In genomic region chr10:80189999-80190398, GRCm38 (mm10) we compare ENCODE assay signal across 8 mouse cellular contexts. TPM values are rescaled to one million over a fixed set of nuclear protein-coding genes. Genes with fewer than 3 reads are reported as not detected.
DNase-seq lines count a peak whose midpoint lies in the region; ATAC-seq and TF ChIP-seq lines count a peak whose summit lies in the region.

No protein-coding gene starts in this region.

- H3K4me3 ChIP-seq in heart, embryonic 10.5 days = peak overlapping the region; percentile 61
- peak overlapping the region; percentile 37; the same call in 1 of the 2 replicates for H3K4me3 ChIP-seq in bone marrow macrophage, adult 2 months (ENCODE audit: insufficient read depth, low read length)
- peak overlapping the region; percentile 36 for H3K4me3 ChIP-seq in hindbrain, embryonic 14.5 days (replicated peaks; ENCODE audit: low read length)
- peak overlapping the region; percentile 34 for H3K4me3 ChIP-seq in midbrain, embryonic 14.5 days (replicated peaks; ENCODE audit: low read depth, low read length)

- peak overlapping the region; percentile 73 for H3K9ac ChIP-seq in hindbrain, embryonic 14.5 days
- H3K9ac ChIP-seq in midbrain, embryonic 14.5 days (replicated peaks; ENCODE audit: low read length) = peak overlapping the region; percentile 75

- TF ChIP-seq POLR2A in bone marrow macrophage, adult 2 months (IDR thresholded peaks at IDR 0.05; ENCODE audit: borderline replicate concordance, low read depth, low read length) = no peak

- H3K27me3 ChIP-seq in heart, embryonic 10.5 days (ENCODE audit: insufficient read depth, poor library complexity, severe bottlenecking) = peaks cover 91% of the 10 kb centered on the region
- H3K27me3 ChIP-seq in hindbrain, embryonic 14.5 days (ENCODE audit: control insufficient read depth, insufficient read depth, low read length) = no peaks in the 10 kb centered on the region
- no peaks in the 10 kb centered on the region for H3K27me3 ChIP-seq in midbrain, embryonic 14.5 days (ENCODE audit: control insufficient read depth, insufficient read depth, low read length)

- H3K27ac ChIP-seq in heart, embryonic 10.5 days = peak overlapping the region; percentile 73; the same call in 1 of the 2 replicates
- H3K27ac ChIP-seq in bone marrow macrophage, adult 2 months (ENCODE audit: insufficient read depth, low read depth, low read length) = no peak overlapping the region
- H3K27ac ChIP-seq in hindbrain, embryonic 14.5 days = peak overlapping the region; percentile 81
- peak overlapping the region; percentile 94 for H3K27ac ChIP-seq in midbrain, embryonic 14.5 days (replicated peaks; ENCODE audit: low read depth, low read length)

- ATAC-seq in hindbrain, embryonic 14.5 days (ENCODE audit: low FRiP score) = no peak
- ATAC-seq in midbrain, embryonic 14.5 days (ENCODE audit: low FRiP score, low TSS enrichment) = 0 out of 2 replicates have a peak, but pooled peaks have one; percentile 22
- ATAC-seq in erythroid progenitor cell, adult 5-6 weeks (replicated peaks; ENCODE audit: low FRiP score, poor library complexity, severe bottlenecking) = no peak

- peak overlapping the region; percentile 73 for H3K4me2 ChIP-seq in hindbrain, embryonic 14.5 days (replicated peaks)
- peak overlapping the region; percentile 65 for H3K4me2 ChIP-seq in midbrain, embryonic 14.5 days (ENCODE audit: low read length)

- WGBS in heart, embryonic 10.5 days = 5% methylated on average over 21 of the region's 21 CpGs
- 5% methylated on average over 21 of the region's 21 CpGs for WGBS in hindbrain, embryonic 14.5 days
- WGBS in midbrain, embryonic 14.5 days = 2% methylated on average over 21 of the region's 21 CpGs

- no peak for TF ChIP-seq CTCF in bone marrow macrophage, adult 2 months (IDR thresholded peaks at IDR 0.05; ENCODE audit: low read depth, low read length)

- H3K4me1 ChIP-seq in heart, embryonic 10.5 days = peaks cover 44% of the 10 kb centered on the region
- H3K4me1 ChIP-seq in bone marrow macrophage, adult 2 months (ENCODE audit: control insufficient read depth, insufficient read depth, low read length) = no peaks in the 10 kb centered on the region; the same call in 1 of the 2 replicates
- peaks cover 17% of the 10 kb centered on the region for H3K4me1 ChIP-seq in hindbrain, embryonic 14.5 days (replicated peaks; ENCODE audit: control insufficient read depth, insufficient read depth, low read length)
- peaks cover 36% of the 10 kb centered on the region for H3K4me1 ChIP-seq in midbrain, embryonic 14.5 days (ENCODE audit: control insufficient read depth, insufficient read depth, low read length)

- DNase-seq in heart, embryonic 10.5 days (ENCODE audit: low spot score) = no peak
- DNase-seq in heart, adult 9 months (ENCODE audit: low spot score in 2 of 2) = no peak
- DNase-seq in hindbrain, embryonic 14.5 days (ENCODE audit: low spot score) = no peak
- DNase-seq in midbrain, embryonic 14.5 days = peak; percentile 70
- no peak for DNase-seq in right cerebral cortex, postnatal 10 days (ENCODE audit: low spot score in 2 of 2)
- no peak for DNase-seq in frontal cortex, postnatal 36 days (ENCODE audit: low spot score in 2 of 2)

- H3K36me3 ChIP-seq in heart, embryonic 10.5 days = peaks cover 25% of the 10 kb centered on the region
- H3K36me3 ChIP-seq in hindbrain, embryonic 14.5 days (replicated peaks; ENCODE audit: control insufficient read depth, insufficient read depth) = peaks cover 31% of the 10 kb centered on the region
- H3K36me3 ChIP-seq in midbrain, embryonic 14.5 days (ENCODE audit: control insufficient read depth, insufficient read depth, low read length) = peaks cover 30% of the 10 kb centered on the region

- H3K9me3 ChIP-seq in heart, embryonic 10.5 days = no peaks in the 10 kb centered on the region
- H3K9me3 ChIP-seq in hindbrain, embryonic 14.5 days (ENCODE audit: control insufficient read depth, low read length) = no peaks in the 10 kb centered on the region
- H3K9me3 ChIP-seq in midbrain, embryonic 14.5 days (ENCODE audit: control insufficient read depth, low read length) = no peaks in the 10 kb centered on the region

RNA-seq across cellular contexts. Expression of gene Efna2, which starts 10.7 kb away (rescaled TPM):
- 14.9 and 20.6 TPM in 2 replicates for polyA plus RNA-seq in heart, embryonic 10.5 days (2016; fragmentation: Nextera tagmentation; extraction: Ambion mirVana)
- 0.51 and 1.0 TPM in 2 replicates for polyA plus RNA-seq in bone marrow macrophage, adult 2 months (2012; ENCODE audit: insufficient read depth, insufficient read length, missing spikeins)
- 25.9 and 26.2 TPM in 2 replicates for polyA plus RNA-seq in hindbrain, embryonic 14.5 days (2014; fragmentation: Nextera tagmentation; extraction: Ambion mirVana)
- 41.9 and 50.1 TPM in 2 replicates for polyA plus RNA-seq in midbrain, embryonic 14.5 days (2014; fragmentation: Nextera tagmentation; extraction: Ambion mirVana)
- not detected in 2 replicates for total RNA-seq in erythroid progenitor cell, adult 5-6 weeks (2015; ENCODE audit: low replicate concordance)
- not detected in 2 replicates for total RNA-seq in erythroid progenitor cell, adult 5-6 weeks (2017; ENCODE audit: low replicate concordance)

RNA-seq across cellular contexts. Expression of gene 1600002K03Rik, which starts 17.3 kb away (rescaled TPM):
- polyA plus RNA-seq in heart, embryonic 10.5 days (2016; fragmentation: Nextera tagmentation; extraction: Ambion mirVana) = 11.7 and 13.9 TPM in 2 replicates
- polyA plus RNA-seq in bone marrow macrophage, adult 2 months (2012; ENCODE audit: insufficient read depth, insufficient read length, missing spikeins) = 22.7 and 23.9 TPM in 2 replicates
- 7.0 and 7.7 TPM in 2 replicates for polyA plus RNA-seq in hindbrain, embryonic 14.5 days (2014; fragmentation: Nextera tagmentation; extraction: Ambion mirVana)
- 5.7 and 9.9 TPM in 2 replicates for polyA plus RNA-seq in midbrain, embryonic 14.5 days (2014; fragmentation: Nextera tagmentation; extraction: Ambion mirVana)
- total RNA-seq in erythroid progenitor cell, adult 5-6 weeks (2015; ENCODE audit: low replicate concordance) = not detected in 2 replicates
- total RNA-seq in erythroid progenitor cell, adult 5-6 weeks (2017; ENCODE audit: low replicate concordance) = not detected in 2 replicates

RNA-seq across cellular contexts. Expression of gene Cirbp, which starts 24.2 kb away (rescaled TPM):
- polyA plus RNA-seq in heart, embryonic 10.5 days (2016; fragmentation: Nextera tagmentation; extraction: Ambion mirVana) = 85.7 and 98.0 TPM in 2 replicates
- polyA plus RNA-seq in bone marrow macrophage, adult 2 months (2012; ENCODE audit: insufficient read depth, insufficient read length, missing spikeins) = 48.0 and 49.8 TPM in 2 replicates
- 203 and 252 TPM in 2 replicates for polyA plus RNA-seq in hindbrain, embryonic 14.5 days (2014; fragmentation: Nextera tagmentation; extraction: Ambion mirVana)
- polyA plus RNA-seq in midbrain, embryonic 14.5 days (2014; fragmentation: Nextera tagmentation; extraction: Ambion mirVana) = 295 and 421 TPM in 2 replicates
- 10.1 and 19.7 TPM in 2 replicates for total RNA-seq in erythroid progenitor cell, adult 5-6 weeks (2015; ENCODE audit: low replicate concordance)
- total RNA-seq in erythroid progenitor cell, adult 5-6 weeks (2017; ENCODE audit: low replicate concordance) = 33.5 and 39.6 TPM in 2 replicates

RNA-seq across cellular contexts. Expression of gene Mum1, which starts 36.2 kb away (rescaled TPM):
- polyA plus RNA-seq in heart, embryonic 10.5 days (2016; fragmentation: Nextera tagmentation; extraction: Ambion mirVana) = 56.4 and 76.5 TPM in 2 replicates
- 27.2 and 36.2 TPM in 2 replicates for polyA plus RNA-seq in bone marrow macrophage, adult 2 months (2012; ENCODE audit: insufficient read depth, insufficient read length, missing spikeins)
- 29.0 and 32.9 TPM in 2 replicates for polyA plus RNA-seq in hindbrain, embryonic 14.5 days (2014; fragmentation: Nextera tagmentation; extraction: Ambion mirVana)
- 51.5 and 65.4 TPM in 2 replicates for polyA plus RNA-seq in midbrain, embryonic 14.5 days (2014; fragmentation: Nextera tagmentation; extraction: Ambion mirVana)
- total RNA-seq in erythroid progenitor cell, adult 5-6 weeks (2015; ENCODE audit: low replicate concordance) = 26.3 and 59.5 TPM in 2 replicates
- total RNA-seq in erythroid progenitor cell, adult 5-6 weeks (2017; ENCODE audit: low replicate concordance) = 65.3 and 74.2 TPM in 2 replicates

RNA-seq across cellular contexts. Expression of gene Midn, which starts 41.9 kb away (rescaled TPM):
- polyA plus RNA-seq in heart, embryonic 10.5 days (2016; fragmentation: Nextera tagmentation; extraction: Ambion mirVana) = 16.1 and 24.4 TPM in 2 replicates
- 32.9 and 40.5 TPM in 2 replicates for polyA plus RNA-seq in bone marrow macrophage, adult 2 months (2012; ENCODE audit: insufficient read depth, insufficient read length, missing spikeins)
- 44.1 and 54.4 TPM in 2 replicates for polyA plus RNA-seq in hindbrain, embryonic 14.5 days (2014; fragmentation: Nextera tagmentation; extraction: Ambion mirVana)
- 62.6 and 65.6 TPM in 2 replicates for polyA plus RNA-seq in midbrain, embryonic 14.5 days (2014; fragmentation: Nextera tagmentation; extraction: Ambion mirVana)
- total RNA-seq in erythroid progenitor cell, adult 5-6 weeks (2015; ENCODE audit: low replicate concordance) = 20.1 and 23.8 TPM in 2 replicates
- total RNA-seq in erythroid progenitor cell, adult 5-6 weeks (2017; ENCODE audit: low replicate concordance) = 12.5 and 18.2 TPM in 2 replicates
